Mouse (Mus musculus) liver, embryonic 12.5 days (tissue): ENCODE measurements around the gene Prrx1. TPM values are rescaled to one million over a fixed set of nuclear protein-coding genes. Genes with fewer than 3 reads are reported as not detected.

Experiments
- ATAC-seq: fragments of 200-750 bp; cut with Nextera tagmentation; 2 replicates; pipeline ENCODE4 v1.8.0; 2017; ENCODE audit warnings: moderate number of reproducible peaks, mild to moderate bottlenecking, moderate library complexity
- H3K27ac ChIP-seq: fragments of 300-500 bp; sonication (generic); 2 replicates; pipeline ENCODE4 v1.5.1; 2016; ENCODE audit warnings: mild to moderate bottlenecking
- H3K27me3 ChIP-seq: fragments of 300-500 bp; sonication (generic); replicated peaks from 2 replicates; pipeline ENCODE4 v1.6.1; 2016; ENCODE audit warnings: mild to moderate bottlenecking, moderate library complexity
- H3K36me3 ChIP-seq: fragments of 300-500 bp; sonication (generic); 2 replicates; pipeline ENCODE4 v1.6.1; 2016; ENCODE audit warnings: mild to moderate bottlenecking, moderate library complexity
- H3K4me1 ChIP-seq: fragments of 300-500 bp; sonication (generic); 2 replicates; pipeline ENCODE4 v1.6.1; 2016
- H3K4me2 ChIP-seq: fragments of 300-500 bp; sonication (generic); 2 replicates; pipeline ENCODE4 v1.6.1; 2016; ENCODE audit warnings: mild to moderate bottlenecking, moderate library complexity
- H3K4me3 ChIP-seq: fragments of 300-500 bp; sonication (generic); 2 replicates; pipeline ENCODE4 v1.5.1; 2016; ENCODE audit warnings: mild to moderate bottlenecking, moderate library complexity
- H3K9ac ChIP-seq: fragments of 300-500 bp; sonication (generic); 2 replicates; pipeline ENCODE4 v1.6.1; 2016; ENCODE audit warnings: mild to moderate bottlenecking, moderate library complexity
- H3K9me3 ChIP-seq: fragments of 300-500 bp; sonication (generic); replicated peaks from 2 replicates; pipeline ENCODE4 v1.6.1; 2016; ENCODE audit warnings: mild to moderate bottlenecking, moderate library complexity
- WGBS: fragments of 180-500 bp; shearing (Covaris S2); methylation state at CpG from one replicate; pipeline ENCODE4 v1.1.7; 2016; ENCODE audit not compliant: insufficient replicate concordance; 5-methylcytosine and 5-hydroxymethylcytosine counted together
- polyA plus RNA-seq: library from polyadenylated mRNA; unstranded; fragments of >200 nt; fragmentation: Nextera tagmentation; extraction: Ambion mirVana; gene quantifications from 2 replicates; pipeline ENCODE4 v1.2.1, GENCODE M21; 2016

Gene Prrx1
- polyA plus RNA-seq = 0.62 and 1.2 TPM in 2 replicates

GRCm38 (mm10) chr1:163313101-163313773, at the start of gene Prrx1:
Gene Prrx1, minus strand, starts transcription at chr1:163313710.
- no peak within 1 kb of the TSS for H3K27ac ChIP-seq
- H3K27me3 ChIP-seq = peaks cover 80% of the 10 kb centered on the region
- ATAC-seq = no peak
- no peaks in the 10 kb centered on the region for H3K9me3 ChIP-seq
- no peaks in the 10 kb centered on the region for H3K4me1 ChIP-seq
- peak within 1 kb of the TSS; percentile 42 for H3K4me3 ChIP-seq
- 3% methylated on average over 17 of the region's 17 CpGs for WGBS
- no peak within 1 kb of the TSS for H3K9ac ChIP-seq
- no peaks in the 10 kb centered on the region for H3K36me3 ChIP-seq
- peak within 1 kb of the TSS; percentile 68 for H3K4me2 ChIP-seq

GRCm38 (mm10) chr1:163362202-163362601, 48.7 kb upstream of the Prrx1 start:
- Histone ChIP-seq H3K27ac (no peak overlapping the region), H3K36me3 (no peaks in the 10 kb centered on the region), H3K9me3 (no peaks in the 10 kb centered on the region), H3K9ac (no peak overlapping the region), H3K4me1 (no peaks in the 10 kb centered on the region), H3K4me2 (no peak overlapping the region), H3K27me3 (no peaks in the 10 kb centered on the region), H3K4me3 (no peak overlapping the region)
- ATAC-seq = no peak
- WGBS = 69% methylated on average over 8 of the region's 8 CpGs

- Histone ChIP-seq H3K27me3 (no peaks in the 10 kb centered on the region), H3K27ac (no peak overlapping the region), H3K36me3 (no peaks in the 10 kb centered on the region), H3K4me2 (no peak overlapping the region), H3K9ac (no peak overlapping the region), H3K4me3 (no peak overlapping the region), H3K9me3 (no peaks in the 10 kb centered on the region), H3K4me1 (no peaks in the 10 kb centered on the region)
- ATAC-seq = no peak
- 67% methylated on average over 5 of the region's 5 CpGs for WGBS
Observed at GRCm38 (mm10) chr1:163361376-163361775, 47.9 kb upstream of the Prrx1 start.

GRCm38 (mm10) chr1:163360796-163361195, 47.3 kb upstream of the Prrx1 start:
- H3K4me1 ChIP-seq = no peaks in the 10 kb centered on the region
- H3K27ac ChIP-seq = no peak overlapping the region
- 46% methylated on average over 6 of the region's 6 CpGs for WGBS
- no peaks in the 10 kb centered on the region for H3K36me3 ChIP-seq
- no peak for ATAC-seq
- no peak overlapping the region for H3K4me2 ChIP-seq
- H3K9ac ChIP-seq = no peak overlapping the region
- no peak overlapping the region for H3K4me3 ChIP-seq
- H3K9me3 ChIP-seq = no peaks in the 10 kb centered on the region
- H3K27me3 ChIP-seq = no peaks in the 10 kb centered on the region

- Histone ChIP-seq H3K4me2 (no peak overlapping the region), H3K27ac (no peak overlapping the region), H3K4me3 (no peak overlapping the region), H3K27me3 (no peaks in the 10 kb centered on the region), H3K4me1 (no peaks in the 10 kb centered on the region), H3K9ac (no peak overlapping the region), H3K9me3 (no peaks in the 10 kb centered on the region), H3K36me3 (no peaks in the 10 kb centered on the region)
- ATAC-seq = no peak
- 86% methylated on average over 3 of the region's 3 CpGs for WGBS
Observed at GRCm38 (mm10) chr1:163359521-163359920, 46.0 kb upstream of the Prrx1 start.

GRCm38 (mm10) chr1:163358165-163358564, 44.7 kb upstream of the Prrx1 start:
- no peaks in the 10 kb centered on the region for H3K4me1 ChIP-seq
- no peak overlapping the region for H3K4me2 ChIP-seq
- 64% methylated on average over 7 of the region's 7 CpGs for WGBS
- no peak overlapping the region for H3K4me3 ChIP-seq
- H3K36me3 ChIP-seq = no peaks in the 10 kb centered on the region
- ATAC-seq = no peak
- no peak overlapping the region for H3K27ac ChIP-seq
- no peak overlapping the region for H3K9ac ChIP-seq
- no peaks in the 10 kb centered on the region for H3K9me3 ChIP-seq
- H3K27me3 ChIP-seq = no peaks in the 10 kb centered on the region

GRCm38 (mm10) chr1:163357733-163358132, 44.2 kb upstream of the Prrx1 start:
- Histone ChIP-seq H3K4me2 (no peak overlapping the region), H3K9ac (no peak overlapping the region), H3K4me1 (no peaks in the 10 kb centered on the region), H3K9me3 (no peaks in the 10 kb centered on the region), H3K27me3 (no peaks in the 10 kb centered on the region), H3K36me3 (no peaks in the 10 kb centered on the region), H3K27ac (no peak overlapping the region), H3K4me3 (no peak overlapping the region)
- ATAC-seq = no peak
- WGBS = 68% methylated on average over 6 of the region's 6 CpGs

GRCm38 (mm10) chr1:163356167-163356566, 42.7 kb upstream of the Prrx1 start:
- Histone ChIP-seq H3K4me2 (no peak overlapping the region), H3K27ac (no peak overlapping the region), H3K36me3 (no peaks in the 10 kb centered on the region), H3K27me3 (no peaks in the 10 kb centered on the region), H3K4me1 (no peaks in the 10 kb centered on the region), H3K4me3 (no peak overlapping the region), H3K9ac (no peak overlapping the region), H3K9me3 (no peaks in the 10 kb centered on the region)
- no peak for ATAC-seq
- 60% methylated on average over 4 of the region's 4 CpGs for WGBS

GRCm38 (mm10) chr1:163355626-163356156, 42.2 kb upstream of the Prrx1 start:
- H3K9me3 ChIP-seq = no peaks in the 10 kb centered on the region
- H3K4me2 ChIP-seq = no peak overlapping the region
- no peaks in the 10 kb centered on the region for H3K27me3 ChIP-seq
- no peaks in the 10 kb centered on the region for H3K36me3 ChIP-seq
- WGBS = 26% methylated on average over 3 of the region's 3 CpGs
- no peak overlapping the region for H3K4me3 ChIP-seq
- no peak overlapping the region for H3K9ac ChIP-seq
- no peaks in the 10 kb centered on the region for H3K4me1 ChIP-seq
- H3K27ac ChIP-seq = no peak overlapping the region
- no peak for ATAC-seq

GRCm38 (mm10) chr1:163350988-163351387, 37.5 kb upstream of the Prrx1 start:
- H3K27ac ChIP-seq = no peak overlapping the region
- no peaks in the 10 kb centered on the region for H3K4me1 ChIP-seq
- WGBS = 65% methylated on average over 3 of the region's 3 CpGs
- H3K36me3 ChIP-seq = no peaks in the 10 kb centered on the region
- H3K9me3 ChIP-seq = no peaks in the 10 kb centered on the region
- H3K4me3 ChIP-seq = no peak overlapping the region
- H3K4me2 ChIP-seq = no peak overlapping the region
- no peaks in the 10 kb centered on the region for H3K27me3 ChIP-seq
- ATAC-seq = no peak
- H3K9ac ChIP-seq = no peak overlapping the region

GRCm38 (mm10) chr1:163345541-163345940, 32.0 kb upstream of the Prrx1 start:
- WGBS = 68% methylated on average over 5 of the region's 5 CpGs
- no peaks in the 10 kb centered on the region for H3K27me3 ChIP-seq
- no peaks in the 10 kb centered on the region for H3K36me3 ChIP-seq
- no peak overlapping the region for H3K4me3 ChIP-seq
- no peak overlapping the region for H3K27ac ChIP-seq
- no peak overlapping the region for H3K9ac ChIP-seq
- H3K4me2 ChIP-seq = no peak overlapping the region
- H3K4me1 ChIP-seq = no peaks in the 10 kb centered on the region
- no peaks in the 10 kb centered on the region for H3K9me3 ChIP-seq
- no peak for ATAC-seq

GRCm38 (mm10) chr1:163344931-163345330, 31.4 kb upstream of the Prrx1 start:
- no peaks in the 10 kb centered on the region for H3K4me1 ChIP-seq
- no peak overlapping the region for H3K4me2 ChIP-seq
- H3K36me3 ChIP-seq = no peaks in the 10 kb centered on the region
- H3K27me3 ChIP-seq = no peaks in the 10 kb centered on the region
- H3K9me3 ChIP-seq = no peaks in the 10 kb centered on the region
- no peak for ATAC-seq
- 17% methylated on average over 1 of the region's 1 CpGs for WGBS
- no peak overlapping the region for H3K9ac ChIP-seq
- no peak overlapping the region for H3K4me3 ChIP-seq
- no peak overlapping the region for H3K27ac ChIP-seq

- Histone ChIP-seq H3K27ac (no peak overlapping the region), H3K4me2 (no peak overlapping the region), H3K9ac (no peak overlapping the region), H3K9me3 (no peaks in the 10 kb centered on the region), H3K4me1 (no peaks in the 10 kb centered on the region), H3K36me3 (no peaks in the 10 kb centered on the region), H3K27me3 (no peaks in the 10 kb centered on the region), H3K4me3 (no peak overlapping the region)
- 63% methylated on average over 3 of the region's 3 CpGs for WGBS
- no peak for ATAC-seq
Observed at GRCm38 (mm10) chr1:163339219-163339561, 25.7 kb upstream of the Prrx1 start.
